ENCODE assay signal across 10 mouse cellular contexts in the genomic region with DNA sequence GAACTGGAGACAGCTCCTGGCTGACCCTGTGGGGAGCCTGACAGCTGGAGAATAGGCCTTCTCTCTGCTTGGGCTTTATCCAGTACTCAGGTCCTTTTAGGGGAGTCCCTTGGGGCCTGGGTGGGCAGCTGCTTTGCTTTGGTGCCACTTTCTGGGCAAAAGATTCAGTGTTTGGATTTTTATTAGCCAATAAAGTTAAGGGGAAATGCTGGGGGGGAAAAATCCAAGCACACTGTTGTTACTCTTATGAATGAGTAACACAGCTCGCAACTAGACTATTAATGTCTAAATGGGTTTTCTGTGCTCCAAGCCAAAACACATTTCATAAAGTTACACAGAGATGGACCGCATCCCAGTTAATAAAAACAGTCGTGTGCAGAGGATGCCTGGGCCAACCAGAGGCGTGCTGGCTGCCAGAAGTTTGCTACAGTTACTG.
A peak's percentile ranks its signal among the peaks of the same experiment; 100 is the strongest.
DNase-seq lines count a peak whose midpoint lies in the region; ATAC-seq and TF ChIP-seq lines count a peak whose summit lies in the region.
"Had no signal": no experiment of that assay in that cellular context is flagged by ENCODE, and none has a peak within 500 bp of the region (broad histone marks: within the 10 kb centered on the region; RNA-seq: fewer than 3 reads in every experiment).

No protein-coding gene starts in this region.

- no peak overlapping the region for H3K27ac ChIP-seq in gastrocnemius, adult 2 months
- peak overlapping the region; percentile 67 for H3K27ac ChIP-seq in lung, embryonic 16.5 days (ENCODE audit: low read length)
- H3K27ac ChIP-seq: midbrain, embryonic 15.5 days had no signal

- no peak overlapping the region for H3K9ac ChIP-seq in lung, embryonic 16.5 days (ENCODE audit: low read length)
- H3K9ac ChIP-seq: midbrain, embryonic 15.5 days had no signal

- H3K4me3 ChIP-seq in gastrocnemius, adult 2 months: no peak overlapping the region
- no peak overlapping the region for H3K4me3 ChIP-seq in lung, embryonic 16.5 days (ENCODE audit: low read length)
- H3K4me3 ChIP-seq: midbrain, embryonic 15.5 days had no signal

- intact Hi-C loops in gastrocnemius, adult 2 months (cut with DNase I): no loop called here

- 53% methylated on average over 4 of the region's 4 CpGs for WGBS in lung, embryonic 16.5 days

- no peaks in the 10 kb centered on the region for H3K9me3 ChIP-seq in lung, embryonic 16.5 days (ENCODE audit: control insufficient read depth, low read length)

- no peak overlapping the region for H3K4me2 ChIP-seq in lung, embryonic 16.5 days (ENCODE audit: low read depth, low read length)
- H3K4me2 ChIP-seq: midbrain, embryonic 15.5 days had no signal

- no peak for TF ChIP-seq CTCF in gastrocnemius, adult 2 months (IDR thresholded peaks at IDR 0.05)

- ATAC-seq in lung, embryonic 16.5 days (ENCODE audit: low read depth): peak; percentile 92
- ATAC-seq: midbrain, embryonic 15.5 days had no signal

- H3K4me1 ChIP-seq in lung, embryonic 16.5 days (replicated peaks; ENCODE audit: control insufficient read depth, insufficient read depth, low read length): 0 out of 2 replicates have a peak, but pooled peaks cover 4% of the 10 kb centered on the region
- H3K4me1 ChIP-seq: midbrain, embryonic 15.5 days had no signal

- H3K36me3 ChIP-seq in lung, embryonic 16.5 days (ENCODE audit: control insufficient read depth, insufficient read depth, low read length): no peaks in the 10 kb centered on the region
- H3K36me3 ChIP-seq: midbrain, embryonic 15.5 days had no signal

- DNase-seq in cerebellum, adult 9-11 months: peak; percentile 14
- DNase-seq in cerebellum, postnatal 36 days: no peak
- DNase-seq in layer of hippocampus, postnatal 10 days (ENCODE audit: low spot score in 2 of 2): peak; percentile 7 to 21
- no peak for DNase-seq in layer of hippocampus, adult 9-11 months
- peak; percentile 62 for DNase-seq in gastrocnemius, adult 2 months
- DNase-seq in embryo, embryonic 10 days (ENCODE audit: low spot score): no peak
- no peak for DNase-seq in layer of hippocampus, adult 9-10 months (ENCODE audit: low spot score)
- DNase-seq: right cerebral cortex, adult 18-20 months had no signal

- no peaks in the 10 kb centered on the region for H3K27me3 ChIP-seq in lung, embryonic 16.5 days (ENCODE audit: control insufficient read depth, insufficient read depth, low read depth, low read length)
- H3K27me3 ChIP-seq: midbrain, embryonic 15.5 days had no signal

Comparison
In these comparisons a context has a peak if more than half of its experiments do, and no peak if none do; other contexts are left out.
1. DNase-seq: peak in cerebellum, adult 9-11 months (single experiment), layer of hippocampus, postnatal 10 days (2 of 2) and gastrocnemius, adult 2 months (single experiment); none in cerebellum, postnatal 36 days (0 of 2), layer of hippocampus, adult 9-11 months (single experiment), embryo, embryonic 10 days (single experiment) and layer of hippocampus, adult 9-10 months (single experiment).